Mouse (Mus musculus): ENCODE measurements around the gene Hoxd4. TPM values are rescaled to one million over a fixed set of nuclear protein-coding genes. Genes with fewer than 3 reads are reported as not detected.

Hoxd4 gene
- total and polyA plus RNA-seq, 2 experiments from 2014 or later, result not detected

DNA sequence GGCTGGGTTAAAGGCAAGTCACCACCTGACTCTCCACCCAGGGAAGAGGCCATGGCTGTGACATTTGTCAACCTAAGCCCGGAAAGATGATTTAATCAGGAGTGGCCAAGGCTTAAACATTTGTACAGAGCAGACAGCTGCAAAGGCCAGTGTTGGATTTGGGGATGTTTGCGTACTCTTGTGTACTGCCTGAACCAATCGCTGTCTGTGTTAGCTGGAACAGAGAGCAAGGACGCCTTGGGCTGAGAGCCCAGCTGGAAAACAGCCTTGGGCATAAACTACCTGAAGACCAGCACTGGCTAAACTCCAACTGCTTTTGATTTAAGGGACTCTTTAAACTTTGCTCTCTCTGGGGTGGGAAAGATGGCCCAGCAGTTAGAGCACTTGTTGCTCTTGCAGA lies 3.1 kb upstream of the Hoxd4 start:
- no peak for DNase-seq
- no peak overlapping the region for H3K4me3 ChIP-seq (ENCODE audit: low read depth, low read length)
- H3K27me3 ChIP-seq (ENCODE audit: insufficient read depth, low read length), result peaks cover 82% of the 10 kb centered on the region
- no peaks in the 10 kb centered on the region for H3K9me3 ChIP-seq (ENCODE audit: low read length)
- TF ChIP-seq CTCF (IDR thresholded peaks at IDR 0.05; ENCODE audit: low read depth), result no peak
- no peak overlapping the region for H3K27ac ChIP-seq (ENCODE audit: low read depth, low read length)
- H3K9ac ChIP-seq, result no peak overlapping the region
- H3K4me2 ChIP-seq (ENCODE audit: low read depth), result no peak overlapping the region
- WGBS, result 5% methylated on average over 4 of the region's 4 CpGs
- no peaks in the 10 kb centered on the region for H3K4me1 ChIP-seq (ENCODE audit: insufficient read depth)
- no peaks in the 10 kb centered on the region for H3K36me3 ChIP-seq (ENCODE audit: insufficient read depth)
- ATAC-seq, result no peak

DNA sequence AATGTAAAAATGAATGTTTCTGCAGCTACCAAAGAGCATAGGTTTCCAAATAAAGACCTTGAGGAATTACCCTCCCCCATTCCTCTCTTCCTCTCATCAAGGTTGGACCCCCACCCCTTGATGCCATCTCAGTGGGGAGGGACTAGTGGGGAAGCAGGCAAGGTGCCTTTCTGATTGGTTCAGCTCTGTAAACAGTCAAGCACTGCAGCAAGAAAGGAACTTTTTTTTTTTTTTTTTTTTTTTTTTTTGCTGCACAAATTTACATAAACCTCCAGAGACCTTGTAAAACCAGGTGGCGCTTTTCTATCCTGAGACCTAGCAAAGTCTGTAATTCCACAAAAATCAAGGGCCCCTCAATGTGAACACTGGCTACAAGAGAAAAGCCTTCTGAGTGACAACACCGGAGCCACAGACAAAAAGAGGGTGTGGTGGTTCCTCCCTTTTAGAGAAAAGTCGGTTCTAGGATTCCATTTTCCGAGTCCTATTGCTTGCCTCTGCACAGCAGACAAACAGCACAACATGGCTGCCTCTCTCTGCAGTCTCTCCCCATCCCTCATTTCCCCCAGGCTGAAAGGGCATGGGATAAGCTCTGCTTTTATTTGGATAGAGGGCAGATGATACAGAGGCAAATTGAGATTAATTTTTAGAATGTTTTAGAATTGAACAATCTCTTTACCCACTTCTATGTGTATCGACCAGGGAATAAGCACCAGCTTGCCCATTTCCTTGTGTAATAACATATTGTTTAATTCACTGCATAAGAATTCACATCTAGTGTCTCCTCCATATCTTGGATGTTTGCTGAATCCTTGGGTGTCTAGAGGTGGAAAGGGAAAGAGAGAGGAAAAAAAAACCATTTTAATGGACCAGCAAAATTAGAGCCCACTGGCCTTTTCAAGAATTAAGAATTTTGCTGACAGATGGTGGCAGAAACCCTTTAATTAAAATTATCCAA lies 2.0 kb upstream of the Hoxd4 start:
- H3K9ac ChIP-seq, result no peak overlapping the region
- H3K27ac ChIP-seq (ENCODE audit: low read depth, low read length), result no peak overlapping the region
- H3K36me3 ChIP-seq (ENCODE audit: insufficient read depth), result no peaks in the 10 kb centered on the region
- ATAC-seq (no peak), DNase-seq (no peak)
- H3K4me2 ChIP-seq (ENCODE audit: low read depth), result no peak overlapping the region
- no peak for TF ChIP-seq CTCF (IDR thresholded peaks at IDR 0.05; ENCODE audit: low read depth)
- H3K27me3 ChIP-seq (ENCODE audit: insufficient read depth, low read length), result peaks cover 83% of the 10 kb centered on the region
- no peaks in the 10 kb centered on the region for H3K9me3 ChIP-seq (ENCODE audit: low read length)
- H3K4me1 ChIP-seq (ENCODE audit: insufficient read depth), result no peaks in the 10 kb centered on the region
- H3K4me3 ChIP-seq (ENCODE audit: low read depth, low read length), result no peak overlapping the region
- WGBS, result 4% methylated on average over 5 of the region's 5 CpGs

DNA sequence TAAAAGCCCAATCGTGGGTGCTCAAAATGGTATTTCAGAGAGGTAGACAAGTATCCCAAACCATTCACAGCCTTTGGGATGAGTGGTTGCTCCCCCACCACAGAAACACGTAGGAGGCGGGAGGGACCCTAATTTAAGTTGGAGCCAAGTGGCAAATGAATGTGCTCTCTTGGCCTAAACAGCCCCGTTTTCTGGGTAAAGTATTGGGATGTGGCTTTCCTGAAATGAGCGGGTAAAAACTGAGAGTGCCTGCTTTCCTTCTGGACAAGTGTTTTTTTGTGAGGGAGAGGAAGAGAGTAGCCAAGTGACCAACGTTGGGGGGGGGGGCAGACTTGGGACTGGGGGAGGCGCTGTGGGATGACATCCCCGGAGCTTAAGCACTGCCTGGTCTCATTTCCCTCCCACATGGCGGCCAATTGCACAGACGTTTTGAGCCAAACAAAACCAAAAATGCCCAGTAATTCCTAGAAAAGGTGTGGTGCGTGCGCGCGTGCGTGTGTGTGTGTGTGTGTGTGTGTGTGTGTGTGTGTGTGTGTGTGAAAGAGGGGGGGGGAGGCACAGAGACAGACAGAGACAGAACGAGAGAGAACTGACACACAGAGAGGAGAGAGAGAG lies 693 bp upstream of the Hoxd4 start:
- Histone ChIP-seq H3K27me3 (ENCODE audit: insufficient read depth, low read length) (peaks cover 88% of the 10 kb centered on the region), H3K4me2 (ENCODE audit: low read depth) (no peak overlapping the region), H3K27ac (ENCODE audit: low read depth, low read length) (no peak overlapping the region), H3K36me3 (ENCODE audit: insufficient read depth) (no peaks in the 10 kb centered on the region), H3K9ac (no peak overlapping the region), H3K9me3 (ENCODE audit: low read length) (no peaks in the 10 kb centered on the region), H3K4me1 (ENCODE audit: insufficient read depth) (no peaks in the 10 kb centered on the region), H3K4me3 (ENCODE audit: low read depth, low read length) (no peak overlapping the region)
- 1% methylated on average over 16 of the region's 16 CpGs for whole genome bisulfite sequencing
- no peak for TF ChIP-seq CTCF (IDR thresholded peaks at IDR 0.05; ENCODE audit: low read depth)
- ATAC-seq (no peak), DNase-seq (no peak)

DNA sequence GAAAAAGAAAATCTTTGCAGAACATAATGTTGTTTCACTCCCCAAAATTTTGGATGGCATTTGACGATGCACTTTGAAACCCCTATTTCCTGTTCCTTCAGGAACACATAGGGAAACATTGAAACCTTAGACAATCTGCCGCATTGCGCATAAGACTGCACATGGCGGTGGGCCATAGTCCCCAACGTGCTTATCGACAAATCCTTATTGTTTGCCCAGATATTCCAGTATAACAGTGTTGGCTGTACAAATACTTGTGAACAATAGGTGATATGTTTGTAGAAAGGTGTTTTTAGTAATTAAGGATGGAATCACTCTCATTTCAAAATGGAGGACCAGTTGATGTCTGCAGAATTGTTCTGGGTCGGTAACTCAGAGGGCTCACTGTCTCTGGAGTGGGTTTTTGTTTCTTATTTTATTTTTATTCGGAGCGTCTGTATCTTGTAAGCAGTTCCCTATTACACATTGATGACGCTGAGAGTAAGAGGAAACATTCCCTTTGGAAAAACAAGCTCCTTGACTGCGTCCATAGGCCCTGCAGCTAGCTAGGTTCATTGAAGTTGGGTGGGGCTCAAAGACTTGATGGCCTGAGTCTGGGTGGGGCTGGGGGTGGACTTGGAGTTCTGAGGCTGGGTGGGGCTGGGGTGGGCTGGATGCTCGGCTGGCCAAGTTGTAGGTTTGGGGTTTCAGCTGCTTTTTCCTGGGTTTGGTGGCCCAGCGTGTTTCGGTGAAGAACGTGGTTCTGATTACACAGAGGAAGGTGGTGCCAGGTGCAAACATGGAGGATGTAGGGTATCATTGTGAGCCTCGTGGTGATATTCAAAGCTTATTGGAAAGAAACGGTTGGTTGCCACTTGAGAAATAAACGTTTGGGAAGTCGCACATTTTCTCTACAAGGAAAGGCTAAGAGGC lies 1.8 kb downstream of the Hoxd4 start:
- H3K4me3 ChIP-seq (ENCODE audit: low read depth, low read length), result no peak overlapping the region
- TF ChIP-seq CTCF (IDR thresholded peaks at IDR 0.05; ENCODE audit: low read depth), result no peak
- no peak overlapping the region for H3K9ac ChIP-seq
- peaks cover 89% of the 10 kb centered on the region for H3K27me3 ChIP-seq (ENCODE audit: insufficient read depth, low read length)
- no peak overlapping the region for H3K4me2 ChIP-seq (ENCODE audit: low read depth)
- no peaks in the 10 kb centered on the region for H3K9me3 ChIP-seq (ENCODE audit: low read length)
- DNase-seq (no peak), ATAC-seq (no peak)
- no peak overlapping the region for H3K27ac ChIP-seq (ENCODE audit: low read depth, low read length)
- 4% methylated on average over 19 of the region's 19 CpGs for WGBS
- H3K36me3 ChIP-seq (ENCODE audit: insufficient read depth), result no peaks in the 10 kb centered on the region
- no peaks in the 10 kb centered on the region for H3K4me1 ChIP-seq (ENCODE audit: insufficient read depth)

DNA sequence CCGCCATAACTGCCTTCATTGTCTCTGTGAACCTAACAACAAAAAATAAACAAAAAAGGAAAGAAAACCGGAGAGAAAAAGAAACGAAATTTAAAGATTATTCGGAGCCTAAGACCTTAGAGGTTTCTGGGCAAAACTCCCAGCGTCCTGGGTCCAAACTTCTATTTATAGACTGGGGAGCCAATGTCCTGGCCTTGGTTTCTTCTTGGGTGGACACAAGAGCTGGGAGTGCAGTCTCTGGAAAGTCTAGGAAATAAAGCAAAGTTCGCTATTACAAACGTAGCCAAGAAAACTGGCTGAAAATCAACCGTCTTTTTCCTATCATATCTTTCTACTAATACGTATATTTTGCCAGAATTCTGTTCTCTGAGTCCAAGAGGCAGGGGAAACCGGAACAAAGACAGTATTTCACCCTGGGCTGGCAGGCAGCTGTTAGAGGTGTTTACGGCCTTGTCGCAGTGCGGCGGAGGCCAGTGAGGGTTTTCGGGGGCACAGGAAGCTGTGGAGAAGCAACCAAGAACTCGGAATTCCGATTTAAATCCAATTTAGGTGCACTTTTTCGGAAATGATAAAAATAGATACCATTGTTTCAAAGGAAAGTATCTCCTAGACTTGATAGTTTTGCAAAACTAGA lies 2.5 kb downstream of the Hoxd4 start:
- H3K9me3 ChIP-seq (ENCODE audit: low read length), result no peaks in the 10 kb centered on the region
- H3K4me3 ChIP-seq (ENCODE audit: low read depth, low read length), result no peak overlapping the region
- no peaks in the 10 kb centered on the region for H3K4me1 ChIP-seq (ENCODE audit: insufficient read depth)
- no peak overlapping the region for H3K9ac ChIP-seq
- DNase-seq, result no peak
- no peak overlapping the region for H3K27ac ChIP-seq (ENCODE audit: low read depth, low read length)
- no peaks in the 10 kb centered on the region for H3K36me3 ChIP-seq (ENCODE audit: insufficient read depth)
- 4% methylated on average over 18 of the region's 18 CpGs for WGBS
- no peak overlapping the region for H3K4me2 ChIP-seq (ENCODE audit: low read depth)
- H3K27me3 ChIP-seq (ENCODE audit: insufficient read depth, low read length), result peaks cover 89% of the 10 kb centered on the region
- no peak for ATAC-seq
- no peak for TF ChIP-seq CTCF (IDR thresholded peaks at IDR 0.05; ENCODE audit: low read depth)

DNA sequence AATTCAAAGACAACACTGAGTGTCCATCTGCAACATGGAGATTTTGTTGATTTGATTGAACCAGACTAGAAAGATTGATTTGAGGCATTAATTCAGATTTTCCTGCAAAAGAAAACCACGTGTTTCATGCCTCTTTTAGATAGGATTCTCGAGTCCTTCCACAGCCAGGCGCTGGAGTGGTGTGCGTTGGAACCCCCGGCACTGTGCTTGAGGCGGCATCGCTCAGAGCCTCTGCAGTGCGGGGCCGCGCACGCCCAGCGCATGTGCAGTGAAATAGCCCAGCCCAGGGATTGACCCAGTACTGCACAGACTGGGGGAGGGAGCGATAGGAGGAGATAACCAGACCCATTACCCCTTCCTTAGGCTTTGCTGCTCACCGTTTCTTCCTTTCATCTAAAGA lies 3.2 kb downstream of the Hoxd4 start:
- no peak overlapping the region for H3K9ac ChIP-seq
- peaks cover 89% of the 10 kb centered on the region for H3K27me3 ChIP-seq (ENCODE audit: insufficient read depth, low read length)
- ATAC-seq, result no peak
- H3K27ac ChIP-seq (ENCODE audit: low read depth, low read length), result no peak overlapping the region
- TF ChIP-seq CTCF (IDR thresholded peaks at IDR 0.05; ENCODE audit: low read depth), result no peak
- WGBS, result under 1% methylated on average over 14 of the region's 14 CpGs
- H3K36me3 ChIP-seq (ENCODE audit: insufficient read depth), result no peaks in the 10 kb centered on the region
- H3K4me1 ChIP-seq (ENCODE audit: insufficient read depth), result no peaks in the 10 kb centered on the region
- no peaks in the 10 kb centered on the region for H3K9me3 ChIP-seq (ENCODE audit: low read length)
- H3K4me3 ChIP-seq (ENCODE audit: low read depth, low read length), result no peak overlapping the region
- no peak overlapping the region for H3K4me2 ChIP-seq (ENCODE audit: low read depth)
- DNase-seq, result no peak

Data from forebrain, postnatal 0 days (tissue).